Mouse (Mus musculus): ENCODE results near the gene Scd2. TPM values are rescaled to one million over a fixed set of nuclear protein-coding genes. Genes with fewer than 3 reads are reported as not detected.
A peak's percentile ranks its signal among the peaks of the same experiment; 100 is the strongest.
"Not testable (repeated sequence)": the region's sequence is repeated elsewhere in the genome, so short reads cannot be mapped to it uniquely, and the experiment has no call there.

The Scd2 gene
- total RNA-seq, 2 experiments from 2014 or later, result 621 to 658 TPM

DNA sequence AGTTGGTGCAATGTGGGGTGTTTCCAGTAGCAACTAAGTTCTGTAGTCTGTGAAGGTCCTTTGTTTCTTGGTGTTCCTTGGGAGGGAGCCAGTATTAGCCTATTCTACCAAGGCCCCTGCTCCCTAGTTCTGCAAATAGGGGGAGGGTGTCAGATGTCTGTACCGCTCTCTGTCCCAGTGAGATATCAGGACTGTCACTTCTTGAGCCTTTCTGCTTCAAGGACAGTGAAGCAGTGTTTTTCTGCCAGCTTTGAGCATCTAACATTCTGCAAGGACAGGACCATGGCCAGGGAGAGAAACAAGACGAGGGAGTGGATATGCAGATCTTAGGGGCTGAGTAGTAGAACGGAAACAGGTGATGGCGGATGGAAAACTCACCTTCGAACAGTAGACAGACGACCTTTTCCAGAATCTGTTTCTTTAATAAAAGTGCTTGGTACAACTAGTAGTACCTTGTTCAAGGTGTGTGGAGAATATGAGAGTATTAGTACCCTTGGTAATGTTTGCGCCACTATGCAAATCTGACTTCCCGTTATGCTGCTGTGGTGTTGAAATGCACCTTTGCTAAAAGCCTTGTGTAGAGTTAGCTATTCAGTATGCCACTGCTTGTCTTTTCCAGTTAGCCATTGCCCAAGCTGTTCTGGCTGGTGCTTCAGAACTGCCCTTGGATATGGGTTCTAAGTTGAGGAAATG lies 3.7 kb downstream of the Scd2 start:
- no peak for DNase-seq

DNA sequence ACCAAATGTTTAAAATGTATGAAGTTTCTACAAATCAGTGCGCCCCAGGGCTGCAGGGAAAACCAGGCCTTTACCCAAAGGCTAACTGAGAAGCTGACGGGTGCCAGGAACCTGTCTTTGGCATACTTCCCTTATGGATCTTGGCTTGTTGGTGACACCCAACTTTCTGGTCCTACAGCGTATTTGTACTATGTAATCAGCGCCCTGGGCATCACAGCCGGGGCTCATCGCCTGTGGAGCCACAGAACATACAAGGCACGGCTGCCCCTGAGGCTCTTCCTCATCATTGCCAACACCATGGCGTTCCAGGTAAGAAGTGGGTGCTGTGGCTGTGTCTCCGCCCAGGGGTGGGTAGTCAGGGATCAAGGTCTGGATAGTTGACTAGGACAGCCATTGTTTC lies 4.4 kb downstream of the Scd2 start:
- DNase-seq, result no peak

DNA sequence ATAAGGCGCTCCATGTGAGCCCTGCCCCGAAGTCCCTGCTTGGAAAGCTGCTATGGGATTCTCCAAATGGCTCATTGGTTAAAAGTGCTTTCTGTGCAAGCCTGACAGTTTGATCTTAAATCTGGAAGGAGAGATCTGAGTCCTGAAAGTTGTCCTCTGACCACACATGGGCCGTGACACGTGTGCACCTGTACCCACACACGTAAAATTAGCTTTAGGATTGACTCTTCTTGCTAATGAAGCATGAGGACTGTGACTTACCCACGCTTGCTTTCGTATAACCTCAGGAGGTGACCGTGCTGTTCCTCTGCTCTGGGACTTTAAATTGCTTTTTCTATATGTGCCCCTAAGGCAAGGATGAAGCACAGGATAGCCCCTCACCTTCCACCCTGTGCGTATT lies 5.6 kb downstream of the Scd2 start:
- DNase-seq, result no peak

DNA sequence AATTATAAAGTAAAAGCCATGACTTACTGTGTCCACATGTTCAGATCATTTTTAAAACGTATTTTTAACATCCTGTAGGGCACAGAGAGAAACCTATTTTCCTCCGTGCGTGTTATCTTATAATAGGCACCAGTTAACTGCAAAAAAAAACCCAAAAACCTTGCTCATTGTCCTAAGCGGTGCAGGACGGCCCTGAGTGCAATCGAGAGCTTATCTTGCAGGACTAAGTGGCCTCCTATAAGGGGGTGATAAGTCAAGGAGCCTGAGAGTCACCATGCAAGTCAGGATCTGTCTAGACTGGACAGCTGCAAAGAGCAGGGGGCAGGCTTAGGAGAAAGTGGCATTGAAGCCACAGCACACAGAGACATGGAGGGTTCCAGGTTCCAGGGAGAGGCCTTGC lies 6.4 kb downstream of the Scd2 start:
- no peak for DNase-seq

DNA sequence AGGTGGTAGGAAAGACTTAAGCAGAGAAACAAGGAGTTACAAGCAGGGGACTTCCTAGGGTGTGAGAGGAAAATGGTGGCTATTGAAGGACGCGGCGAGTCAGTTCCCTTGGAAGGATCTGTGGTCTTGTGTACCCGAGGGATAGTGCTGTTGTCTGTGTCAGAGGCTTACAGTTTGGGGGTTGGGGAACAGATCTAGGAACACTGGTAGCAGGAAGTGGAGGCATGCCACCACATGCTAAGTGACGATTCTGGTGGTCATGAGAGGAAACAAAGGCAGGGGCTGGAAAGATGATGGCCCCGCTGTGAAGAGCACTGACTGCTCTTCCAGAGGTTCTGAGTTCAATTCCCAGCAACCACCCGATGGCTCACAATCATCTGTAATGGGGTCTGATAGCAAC lies 7.0 kb downstream of the Scd2 start:
- no peak for DNase-seq

DNA sequence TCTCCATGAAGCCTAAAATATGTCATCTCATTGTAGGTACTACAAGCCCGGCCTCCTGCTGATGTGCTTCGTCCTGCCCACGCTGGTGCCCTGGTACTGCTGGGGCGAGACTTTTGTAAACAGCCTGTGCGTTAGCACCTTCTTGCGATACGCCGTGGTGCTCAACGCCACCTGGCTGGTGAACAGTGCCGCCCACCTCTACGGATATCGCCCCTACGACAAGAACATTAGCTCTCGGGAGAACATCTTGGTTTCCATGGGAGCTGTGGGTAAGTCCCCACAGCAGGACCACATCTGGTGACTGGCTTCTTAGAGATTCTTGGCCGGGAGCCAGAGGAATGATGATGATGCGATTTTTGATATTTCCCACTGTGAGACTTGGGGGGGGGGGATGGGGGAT lies 7.7 kb downstream of the Scd2 start:
- DNase-seq, result no peak

DNA sequence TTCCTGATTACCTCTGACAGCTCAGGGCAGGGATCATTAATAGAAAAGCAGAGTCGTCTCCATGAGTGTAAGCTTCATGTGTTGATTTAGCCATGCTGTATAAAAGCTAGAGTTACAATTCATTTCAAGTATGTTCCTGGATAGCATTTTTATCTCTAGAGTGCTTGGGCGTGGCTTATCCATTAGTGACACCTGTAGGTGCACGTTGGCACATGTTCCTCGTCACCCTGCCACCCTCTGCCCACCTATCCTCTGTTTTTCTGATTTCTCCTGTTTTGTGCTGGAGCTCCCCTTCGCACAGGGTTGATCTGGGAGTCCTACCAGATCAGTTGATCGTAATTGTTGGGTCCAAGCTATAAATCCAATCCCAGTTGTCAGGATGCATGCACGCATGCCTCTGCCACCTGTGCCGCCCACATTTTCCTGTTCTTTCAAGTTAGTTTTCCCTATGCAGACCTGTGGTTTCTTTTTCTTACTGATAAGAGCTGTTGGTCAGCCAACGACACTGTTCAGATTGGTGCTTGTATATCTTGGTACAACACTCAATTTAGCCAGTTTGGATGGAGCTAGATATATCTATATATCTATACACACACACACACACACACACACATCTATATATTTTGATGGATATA lies 8.3 kb downstream of the Scd2 start:
- DNase-seq, result no peak

DNA sequence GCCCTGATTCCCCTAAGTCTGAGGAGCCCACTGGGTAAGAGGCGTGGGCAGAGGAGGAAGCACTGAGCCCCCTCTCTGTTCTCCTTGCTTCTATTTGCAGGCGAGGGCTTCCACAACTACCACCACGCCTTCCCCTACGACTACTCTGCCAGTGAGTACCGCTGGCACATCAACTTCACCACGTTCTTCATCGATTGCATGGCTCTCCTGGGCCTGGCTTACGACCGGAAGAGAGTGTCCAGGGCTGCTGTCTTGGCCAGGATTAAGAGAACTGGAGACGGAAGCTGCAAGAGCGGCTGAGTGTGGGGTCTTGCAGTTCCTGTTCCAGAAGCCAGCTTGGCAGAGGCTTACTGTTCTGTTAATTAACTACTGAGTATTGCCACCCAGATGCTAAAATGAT lies 9.4 kb downstream of the Scd2 start:
- DNase-seq, result peak in 1 of 2 experiments; percentile 44

DNA sequence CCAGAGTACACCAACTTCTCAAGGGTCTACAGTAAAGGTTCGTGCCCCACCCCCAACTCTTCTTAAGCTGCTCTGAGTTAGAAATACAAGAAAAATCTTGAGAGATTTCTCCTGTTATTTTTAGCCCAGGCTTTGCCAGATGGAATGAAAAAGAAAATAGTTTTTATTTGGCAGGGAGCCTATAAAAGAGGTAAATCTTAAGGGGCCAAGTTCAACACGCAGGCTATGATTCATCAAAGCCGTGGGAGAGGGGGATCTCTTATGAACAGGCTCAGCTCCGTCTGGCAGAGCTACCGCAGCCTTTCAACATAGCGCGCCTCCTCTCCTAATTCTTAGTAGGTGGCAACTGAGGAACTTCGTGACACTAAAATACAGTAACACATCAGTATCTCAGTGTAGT lies 10.0 kb downstream of the Scd2 start:
- no peak for DNase-seq

DNA sequence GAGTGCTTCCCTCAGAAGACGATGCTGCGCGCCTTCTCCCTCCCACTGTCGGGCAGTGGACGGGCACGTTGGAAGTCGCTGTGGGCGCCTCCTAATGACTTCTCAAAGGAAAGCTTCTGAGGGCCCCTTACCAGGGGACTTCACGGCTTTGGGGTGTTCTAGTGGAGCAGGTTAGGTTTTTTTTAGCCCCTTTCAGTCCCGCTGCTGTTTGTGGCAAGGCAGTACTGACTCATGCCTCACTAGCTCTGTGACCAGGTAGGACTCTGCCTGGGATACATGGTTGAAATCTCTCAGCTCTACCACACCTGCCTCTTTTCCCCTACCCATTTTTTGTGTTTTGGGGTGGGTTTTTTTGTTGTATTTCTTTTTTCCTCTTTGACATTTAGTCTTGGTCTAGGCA lies 10.9 kb downstream of the Scd2 start:
- no peak for DNase-seq

DNA sequence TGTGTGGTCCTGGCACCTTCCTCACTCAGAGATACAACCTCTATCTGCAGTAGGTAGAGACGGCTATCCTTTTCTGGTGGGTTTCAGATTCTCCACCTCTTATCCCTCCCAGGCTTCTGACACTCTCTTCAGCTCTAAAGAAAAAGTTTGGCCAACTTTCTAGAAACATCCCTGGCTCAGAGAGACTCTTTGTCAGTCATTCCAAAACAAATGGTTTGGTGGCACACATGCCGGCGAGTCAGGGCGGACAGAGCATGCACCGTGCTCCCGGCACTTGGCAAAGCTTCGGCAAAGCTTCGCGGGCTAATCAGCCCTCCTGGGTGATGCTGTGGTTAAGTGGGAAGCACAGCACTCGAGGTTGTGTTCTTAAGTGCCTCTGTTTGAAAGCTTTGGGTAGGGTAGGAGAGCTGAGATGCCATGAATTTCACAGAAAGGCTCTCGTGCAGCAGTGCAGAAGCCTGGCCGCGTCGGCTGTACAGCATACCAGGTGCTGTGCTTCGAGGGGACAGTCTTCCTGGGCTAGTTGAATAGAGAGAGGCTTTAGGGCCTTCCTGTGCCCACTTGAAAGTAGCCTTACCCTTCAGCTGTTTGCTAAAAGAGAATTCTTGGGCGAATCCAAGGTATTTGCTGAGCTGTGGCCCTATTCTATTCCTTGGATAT lies 11.5 kb downstream of the Scd2 start:
- no peak for DNase-seq

DNA sequence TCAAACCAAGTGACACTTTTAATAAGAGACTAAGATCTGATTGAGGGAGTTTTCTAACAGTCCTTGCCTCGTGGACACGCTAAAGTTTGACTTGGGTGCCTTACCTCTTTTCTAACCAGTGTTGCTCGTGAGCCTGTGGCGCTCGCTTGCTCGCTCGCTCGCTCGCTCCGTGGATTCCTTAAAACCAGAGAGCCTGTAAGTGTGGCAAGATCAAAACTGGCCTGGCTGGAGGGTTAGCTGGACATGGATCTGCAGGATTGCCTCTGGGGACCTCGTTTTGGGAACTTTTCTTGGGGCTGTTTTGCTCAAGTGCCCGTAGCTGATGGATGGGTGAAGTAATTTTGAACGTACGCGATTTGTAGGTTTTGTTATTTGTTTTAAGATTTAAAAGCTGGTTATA lies 12.2 kb downstream of the Scd2 start:
- DNase-seq, result no peak

DNA sequence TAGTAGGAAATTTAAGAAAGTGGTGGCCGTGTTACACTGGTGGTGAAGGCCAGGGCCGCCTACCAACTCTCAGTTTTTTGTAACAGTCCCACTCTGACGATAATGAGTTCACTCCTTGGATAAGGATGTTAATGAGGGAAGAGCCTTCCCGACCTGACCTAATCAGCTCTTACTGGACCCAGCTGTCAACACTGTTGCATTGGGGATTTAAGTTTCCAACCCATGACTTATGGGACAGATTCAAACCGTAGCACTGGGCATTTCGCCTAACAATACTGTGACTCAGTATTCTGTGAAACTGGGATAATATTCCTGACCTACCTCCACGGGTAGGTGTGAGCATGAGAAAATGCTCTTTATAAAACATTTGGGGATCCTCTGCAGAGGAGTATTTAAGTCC lies 12.7 kb downstream of the Scd2 start:
- no peak for DNase-seq

DNA sequence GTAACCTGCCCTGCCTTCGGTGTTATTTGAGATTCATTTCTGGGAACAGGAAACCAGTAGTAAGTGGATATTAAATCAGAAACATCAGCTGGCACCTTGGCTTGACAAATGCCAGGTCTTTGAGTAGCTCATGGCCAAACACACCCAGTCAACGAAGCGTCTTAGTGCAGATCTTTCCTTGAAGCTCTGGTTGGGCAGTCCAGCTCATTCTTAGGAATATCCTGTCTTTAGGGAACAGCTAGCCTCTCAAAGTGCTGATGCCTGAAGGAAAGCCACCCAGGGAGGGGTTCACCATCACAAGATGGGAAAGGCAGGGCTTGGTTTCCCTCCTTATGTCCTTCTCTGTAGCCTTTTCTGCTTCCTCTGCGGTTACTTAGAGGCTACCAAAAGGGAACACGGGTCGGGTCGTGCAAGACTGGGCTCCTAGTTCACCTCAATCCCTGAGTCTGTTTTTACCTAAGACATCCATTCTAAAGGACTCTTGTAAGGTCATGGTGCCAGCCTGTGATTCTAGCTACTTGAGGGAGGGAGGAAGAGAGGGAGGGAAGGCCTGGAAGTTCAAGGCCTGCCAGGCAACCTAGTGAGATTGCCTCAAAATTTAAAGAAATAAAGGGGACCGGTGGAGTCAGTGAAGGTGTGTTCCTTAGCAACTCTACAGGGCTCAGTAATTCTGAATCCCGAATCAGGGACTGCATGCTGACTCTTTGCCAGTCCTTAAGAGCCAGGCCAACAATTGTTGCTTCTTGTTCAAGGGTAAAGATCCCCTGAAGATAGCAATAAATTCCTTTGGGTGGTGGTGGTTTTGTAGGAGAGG lies 13.8 kb downstream of the Scd2 start:
- no peak for DNase-seq

DNA sequence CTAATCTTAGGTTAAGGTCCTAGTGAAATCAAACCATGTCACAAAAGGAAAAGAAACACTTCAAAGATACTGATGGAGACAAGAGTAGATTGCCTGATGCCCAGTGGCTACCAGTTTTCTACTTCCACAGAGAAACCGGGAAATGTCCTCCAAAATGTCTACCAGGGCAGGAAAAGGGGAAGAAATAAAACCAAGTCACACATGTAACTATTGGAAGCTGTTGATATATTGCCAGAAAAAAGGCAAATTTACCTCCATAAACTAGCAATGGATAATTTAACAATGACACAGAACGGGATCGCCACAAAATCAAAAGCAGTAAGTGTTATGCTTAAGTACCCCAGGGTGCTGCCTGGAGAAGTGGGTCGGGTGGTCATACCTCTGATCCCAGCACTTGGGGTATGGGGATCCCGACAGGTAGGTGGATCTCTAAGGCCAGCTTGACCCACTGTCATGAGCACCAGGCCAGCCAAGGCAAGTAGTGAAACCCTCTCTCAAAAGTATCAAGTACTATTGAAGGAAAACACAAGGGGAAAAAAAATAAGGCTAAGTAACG lies 14.5 kb downstream of the Scd2 start:
- DNase-seq, result no peak

DNA sequence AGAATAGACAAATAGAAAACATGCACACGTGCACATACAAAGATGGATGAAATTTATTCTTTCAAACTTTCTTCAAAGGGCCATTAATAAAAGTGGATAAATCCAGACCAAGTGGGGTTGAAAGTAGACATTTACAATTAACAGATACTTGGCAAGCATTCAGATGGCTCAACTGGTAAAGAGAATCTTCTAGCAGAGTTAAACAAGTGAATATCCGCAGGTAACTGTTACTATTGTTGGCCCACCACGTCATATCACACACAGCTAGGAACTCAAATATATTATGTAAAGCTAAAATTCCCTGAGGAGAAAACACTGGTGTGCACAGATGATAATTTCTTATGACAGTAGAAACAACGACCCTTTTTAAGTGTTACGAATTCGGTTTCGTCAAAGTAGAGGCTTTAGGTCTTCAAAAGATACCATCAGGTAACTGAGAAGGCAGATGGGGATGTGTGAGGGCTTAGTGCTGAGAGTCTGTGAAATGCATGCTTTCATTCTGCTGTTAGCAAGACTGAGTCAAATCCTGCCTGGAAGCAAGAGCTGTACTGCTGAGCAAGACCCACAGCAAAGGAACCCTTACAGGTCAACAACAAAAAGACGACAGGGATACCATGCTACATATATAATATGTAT lies 15.3 kb downstream of the Scd2 start:
- no peak for DNase-seq

DNA sequence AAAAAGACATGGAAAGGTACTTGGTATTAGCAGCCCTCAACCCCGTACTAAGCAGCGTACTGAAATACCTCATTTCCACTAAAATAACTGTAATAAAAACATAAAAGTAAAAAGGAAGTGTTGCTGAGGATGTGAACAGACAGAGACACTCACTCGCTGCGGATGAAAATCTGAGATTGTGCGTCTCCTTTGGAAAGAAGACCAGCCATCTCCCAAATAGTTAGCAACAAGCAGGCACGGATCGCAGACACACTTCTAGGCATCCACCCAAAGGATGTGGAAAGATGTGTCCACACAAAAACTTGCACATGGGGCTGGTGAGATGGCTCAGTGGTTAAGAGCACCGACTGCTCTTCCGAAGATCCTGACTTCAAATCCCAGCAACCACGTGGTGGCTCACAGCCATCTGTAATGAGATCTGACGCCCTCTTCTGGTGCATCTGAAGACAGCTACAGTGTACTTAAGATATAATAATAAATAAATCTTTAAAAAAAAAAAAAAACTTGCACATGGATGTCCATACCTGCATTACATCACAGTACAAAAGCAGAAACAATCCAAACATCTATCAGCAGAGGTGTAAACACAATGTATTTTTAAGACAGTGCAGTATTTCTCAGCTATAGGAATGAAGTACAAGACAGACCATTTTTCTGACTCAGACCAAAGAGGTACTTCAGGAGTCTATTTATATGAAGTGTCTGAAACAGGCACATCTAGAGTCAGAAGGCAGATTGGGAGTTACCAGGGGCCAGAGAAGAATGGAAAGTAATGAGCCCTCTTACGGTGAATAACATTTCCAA lies 16.1 kb downstream of the Scd2 start:
- DNase-seq, result no peak

DNA sequence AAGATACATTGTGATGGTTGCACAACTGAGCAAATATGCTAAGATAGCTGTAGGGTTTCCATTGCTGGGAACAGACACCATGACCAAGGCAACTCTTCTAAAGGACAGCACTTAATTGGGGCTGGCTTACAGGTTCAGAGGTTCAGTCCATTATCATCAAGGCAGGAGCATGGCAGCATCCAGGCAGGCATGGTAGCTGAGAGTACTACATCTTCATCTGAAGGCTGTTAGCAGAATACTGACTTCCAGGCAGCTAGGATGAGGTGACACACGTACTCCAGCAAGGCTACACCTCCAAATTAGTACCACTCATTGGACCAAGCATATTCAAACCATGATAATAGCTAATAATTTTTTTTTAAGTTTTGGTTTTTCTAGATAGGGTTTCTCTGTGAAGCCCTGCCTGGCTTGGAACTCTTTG lies 16.7 kb downstream of the Scd2 start:
- not testable (repeated sequence) for DNase-seq

DNA sequence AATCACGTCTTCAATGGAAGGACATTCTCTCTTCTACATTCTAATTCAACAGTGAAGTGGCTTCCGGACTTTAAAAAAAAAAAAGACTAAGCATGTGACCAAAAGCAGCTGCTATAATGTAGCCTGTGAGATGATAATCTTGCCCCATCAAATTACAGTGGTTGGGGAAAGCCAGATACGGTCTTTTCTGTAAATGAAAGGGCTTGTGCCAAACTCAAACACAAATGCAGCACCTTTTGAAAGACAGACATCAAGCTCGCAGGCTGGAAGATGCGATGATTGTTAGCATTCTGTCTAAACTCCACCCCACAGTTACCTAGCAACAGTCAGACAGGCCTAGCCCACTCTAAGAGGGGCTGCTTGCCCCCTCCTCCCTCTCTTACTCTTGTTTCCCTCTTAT lies 17.3 kb downstream of the Scd2 start:
- no peak for DNase-seq

DNA sequence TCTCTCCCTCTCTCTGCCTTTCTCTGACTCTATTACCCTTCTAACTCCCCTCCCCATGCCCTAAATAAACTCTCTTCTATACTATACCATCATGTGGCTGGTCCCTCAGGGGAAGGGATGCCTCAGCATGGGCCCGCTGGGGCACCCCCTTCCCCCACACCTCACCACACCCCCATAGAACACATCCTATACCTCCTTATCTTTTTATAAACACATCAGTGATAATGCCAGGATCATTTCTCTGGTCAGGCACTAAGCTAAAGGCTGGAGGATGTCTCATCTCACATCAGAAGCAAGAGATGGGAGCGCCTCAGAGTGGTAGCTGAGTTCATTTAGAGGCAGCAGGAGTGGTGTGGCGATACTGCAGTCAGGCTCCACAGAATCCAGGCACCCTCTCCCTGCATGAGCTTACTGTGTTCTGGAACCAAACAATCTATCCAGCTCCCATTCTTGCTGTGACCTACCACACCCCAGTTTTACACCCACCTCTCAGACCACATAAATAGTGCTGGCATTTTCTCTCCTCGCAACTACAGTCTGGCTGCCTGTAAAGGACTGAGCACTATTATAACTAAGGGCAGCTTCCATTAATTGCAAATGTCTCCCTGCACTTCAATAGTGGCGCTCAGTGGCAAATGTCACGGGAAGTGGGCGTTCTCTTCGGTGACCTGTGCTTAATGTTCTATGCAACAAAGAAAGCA lies 18.0 kb downstream of the Scd2 start:
- no peak for DNase-seq

DNA sequence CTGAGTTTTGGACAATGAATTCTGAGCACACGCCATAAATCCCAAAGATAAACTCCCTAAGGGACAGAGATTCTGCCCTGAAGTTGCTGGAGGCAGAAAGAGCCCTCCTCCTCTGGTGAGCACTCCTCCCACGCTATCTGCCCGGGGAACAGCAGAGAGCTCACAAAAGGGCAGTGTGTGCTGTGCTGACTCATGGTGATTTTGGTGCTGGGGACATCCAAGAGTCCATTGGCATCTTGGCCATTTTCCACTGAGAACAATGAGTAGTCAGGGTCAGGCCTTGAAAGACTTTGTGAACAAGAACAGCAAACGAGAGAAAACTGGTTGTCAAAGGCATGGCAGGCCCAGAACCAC lies 18.5 kb downstream of the Scd2 start:
- DNase-seq, result peak; percentile 37 to 63
